Mouse (Mus musculus) testis, postnatal 14 days (tissue): ENCODE data around the gene BC003965.

Experiments
- DNase-seq: peaks from one replicate; pipeline ENCODE4 v3.0.0; 2021; ENCODE audit warnings: low spot score

BC003965 gene

GRCm38 (mm10) chr17:25184129-25184691, at the start of gene BC003965:
Gene BC003965, plus strand, starts transcription at chr17:25184554.
- peak; percentile 96 for DNase-seq

GRCm38 (mm10) chr17:25135622-25136021, 48.7 kb upstream of the BC003965 start:
- DNase-seq = no peak

DNA sequence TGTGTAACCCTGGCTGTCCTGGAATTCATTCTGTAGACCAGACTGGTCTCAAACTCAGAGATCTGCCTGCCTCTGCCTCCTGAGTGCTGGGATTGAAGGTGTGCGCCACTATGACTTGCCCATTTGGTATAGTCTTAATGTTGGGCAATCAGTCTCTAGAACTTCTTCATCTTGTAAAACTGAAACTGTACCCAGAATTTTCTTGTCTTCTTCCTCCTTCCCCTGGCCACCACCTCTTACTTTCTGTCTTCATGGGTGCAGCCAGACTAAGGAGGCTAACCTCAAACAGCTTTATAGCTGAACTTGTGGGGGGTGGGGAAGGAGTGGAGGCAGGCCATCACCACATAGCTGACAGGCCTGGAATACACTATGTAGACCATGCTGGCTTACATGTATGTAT, 45.6 kb upstream of the BC003965 start:
- no peak for DNase-seq

DNA sequence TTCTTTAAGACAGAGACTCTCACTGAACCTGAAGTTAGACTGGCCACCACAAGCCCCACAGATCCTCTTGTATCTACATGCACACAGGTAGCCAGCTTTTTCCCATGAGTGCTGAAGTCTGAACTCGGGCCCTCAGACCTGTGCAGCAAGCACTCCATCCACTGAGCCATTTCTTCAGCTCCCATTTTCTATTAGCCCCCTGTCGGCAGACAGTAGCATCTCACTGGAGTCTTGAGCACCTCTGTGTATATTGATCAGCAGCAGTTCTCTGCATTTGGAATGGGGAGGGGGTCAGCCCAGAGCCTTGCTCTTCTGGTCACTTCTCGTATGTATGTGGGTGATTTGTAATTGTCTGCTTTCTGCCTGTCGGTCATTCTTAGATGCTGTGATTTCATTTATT, 44.4 kb upstream of the BC003965 start:
- no peak for DNase-seq

DNA sequence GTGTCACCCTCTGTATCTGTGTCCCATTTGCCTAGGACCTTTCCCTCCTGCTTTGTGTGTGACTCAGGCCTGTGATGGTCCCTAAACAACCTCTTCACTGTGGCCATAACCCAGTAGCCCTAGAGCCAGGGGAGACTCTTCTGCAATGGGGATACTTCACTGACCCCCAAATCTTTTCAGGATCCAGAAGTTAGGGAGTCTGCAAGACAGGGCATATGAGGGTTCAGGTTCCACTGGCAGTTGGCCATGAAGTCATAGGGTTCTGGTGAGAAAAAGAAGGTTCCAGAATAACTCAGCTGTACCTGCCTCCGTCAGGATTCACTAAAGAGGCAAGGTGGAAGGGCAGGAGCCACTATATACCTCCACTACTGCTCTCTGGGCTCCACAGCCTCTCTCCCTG, 22.2 kb upstream of the BC003965 start, which contains the start of gene Ccdc154:
Gene Ccdc154, plus strand, starts transcription at position 301 of the 400 bp plus-strand sequence.
- DNase-seq = no peak

DNA sequence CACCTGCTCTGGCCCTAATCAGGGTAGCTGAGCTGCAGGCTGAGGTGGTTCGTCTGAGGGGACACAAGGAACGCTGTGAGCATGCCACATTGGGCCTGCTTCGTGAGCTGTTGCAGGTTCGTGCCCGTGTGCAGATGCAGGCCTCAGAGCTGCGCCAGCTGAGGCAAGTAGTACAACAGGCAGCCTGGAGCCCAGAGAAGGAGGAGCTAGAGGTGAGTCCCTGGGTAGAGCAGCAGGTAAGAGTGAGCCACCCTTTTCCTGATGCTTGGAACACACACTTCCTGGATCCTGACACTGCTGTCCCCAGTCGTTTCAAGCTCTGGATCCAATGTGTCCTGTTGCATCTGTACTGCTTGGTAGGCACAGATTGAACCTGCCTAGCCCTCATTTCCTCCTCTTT, 21.0 kb upstream of the BC003965 start:
- DNase-seq = no peak

- DNase-seq = no peak
These were observed 19.6 kb upstream of the BC003965 start for GRCm38 (mm10) chr17:25164770-25165169.

GRCm38 (mm10) chr17:25165970-25166671, 18.2 kb upstream of the BC003965 start:
- DNase-seq = no peak

DNA sequence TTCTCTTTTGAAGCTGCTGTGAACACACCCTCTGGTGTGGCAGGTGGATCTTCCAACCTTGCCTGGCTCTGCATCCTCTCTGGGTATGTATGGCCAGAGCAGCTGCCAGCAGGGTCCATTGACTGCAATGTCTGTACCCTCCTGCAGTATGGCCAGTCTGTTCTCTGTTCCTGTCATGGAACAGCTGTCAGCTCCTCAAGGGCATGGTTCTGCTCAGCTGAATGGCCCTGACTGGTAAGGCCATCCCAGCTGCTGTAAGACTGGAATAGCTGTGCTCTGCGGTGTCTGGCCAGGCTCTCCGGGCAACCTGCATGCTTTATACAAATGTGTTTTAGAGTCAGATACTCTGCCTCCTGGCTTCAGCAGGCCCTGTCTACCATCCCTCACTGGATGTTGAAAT, 14.6 kb upstream of the BC003965 start:
- DNase-seq = no peak

- no peak for DNase-seq
These were observed 11.8 kb upstream of the BC003965 start for GRCm38 (mm10) chr17:25172558-25172957.

GRCm38 (mm10) chr17:25175411-25175810, 8.9 kb upstream of the BC003965 start, which contains the start of gene Gm38655:
Gene Gm38655, minus strand, starts transcription at chr17:25175471.
- DNase-seq = no peak

- DNase-seq = no peak
These were observed 1.1 kb upstream of the BC003965 start for GRCm38 (mm10) chr17:25183232-25183631.

DNA sequence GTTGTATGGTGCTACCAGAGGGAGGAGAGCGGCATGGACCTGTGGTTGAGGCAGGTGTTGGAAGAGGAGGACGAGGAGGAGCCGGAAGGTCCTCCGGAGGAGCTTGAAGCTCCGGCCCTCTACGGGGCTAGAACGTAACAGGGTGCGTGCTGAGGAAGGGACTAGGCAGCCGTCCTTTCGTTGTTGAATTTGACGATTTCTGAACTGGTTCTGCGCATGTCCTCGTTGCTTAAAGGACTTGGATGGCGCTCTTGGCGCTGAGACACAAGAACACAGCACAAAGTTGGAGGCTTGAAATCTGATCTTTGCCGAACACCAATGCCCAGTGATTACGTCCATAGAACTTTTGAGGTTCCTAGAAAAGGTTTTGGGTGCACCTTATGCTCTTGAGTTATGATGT, 607 bp downstream of the BC003965 start:
- no peak for DNase-seq

DNA sequence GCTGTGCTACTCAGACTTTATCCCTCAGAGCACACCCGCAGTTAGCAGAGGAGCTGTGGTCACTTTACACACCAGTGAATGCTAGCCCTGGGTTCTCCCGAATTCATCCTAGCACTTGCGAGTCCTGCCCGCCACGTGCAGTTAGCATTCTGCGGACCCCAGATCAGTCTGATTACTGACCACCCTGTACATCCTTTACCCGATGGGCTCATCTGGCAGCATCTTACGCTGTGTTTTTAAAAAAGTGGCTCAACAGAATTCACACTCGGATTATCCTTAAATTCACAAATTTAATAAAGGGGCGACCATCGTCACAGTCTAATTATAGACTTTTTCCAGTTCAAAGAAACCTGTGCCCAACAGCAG, 3.4 kb downstream of the BC003965 start:
- no peak for DNase-seq

- peak; percentile 82 for DNase-seq
These were observed 4.0 kb downstream of the BC003965 start, which contains the start of gene Unkl for GRCm38 (mm10) chr17:25188150-25189031. Gene Unkl, plus strand, starts transcription at chr17:25188397.

DNA sequence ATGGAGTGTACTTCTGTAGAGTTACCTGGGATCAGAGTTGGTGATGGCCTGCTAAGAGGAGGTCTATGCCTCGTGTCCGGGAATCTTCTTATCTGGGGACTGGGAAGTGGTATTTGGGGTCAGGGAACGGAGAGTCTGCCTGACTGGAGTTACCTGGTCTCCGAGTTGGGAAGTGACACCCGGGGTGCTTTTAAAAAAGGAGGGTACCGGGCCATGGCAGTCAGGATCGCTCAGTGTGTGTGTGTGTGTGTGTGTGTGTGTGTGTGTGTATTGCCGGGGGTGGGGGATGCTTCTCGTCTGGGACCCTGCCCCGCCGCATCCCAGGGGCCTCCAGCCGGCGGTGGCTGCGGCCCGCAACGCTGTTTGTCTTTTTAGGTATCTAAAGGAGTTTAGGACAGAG, 4.7 kb downstream of the BC003965 start:
- no peak for DNase-seq

DNA sequence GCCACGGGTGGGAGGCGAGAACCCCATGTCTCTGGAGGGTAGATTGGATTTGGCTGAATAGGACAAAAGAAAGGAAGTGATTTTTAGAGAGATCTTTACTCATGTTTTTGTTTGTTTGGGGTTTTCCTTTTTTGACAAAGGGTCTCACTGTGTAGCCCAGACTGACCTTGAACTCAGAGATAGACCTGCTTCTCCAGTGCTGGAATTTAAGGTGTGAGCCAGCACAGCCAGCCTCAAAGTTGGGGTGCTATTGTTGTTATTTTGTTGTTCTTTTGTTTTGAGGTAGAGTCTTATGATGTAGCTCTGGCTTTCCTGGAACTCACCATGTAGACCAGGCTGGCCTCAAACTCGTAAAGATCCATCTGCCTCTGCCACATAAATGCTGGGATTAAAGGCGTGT, 18.0 kb downstream of the BC003965 start:
- DNase-seq = no peak

- no peak for DNase-seq
These were observed 25.7 kb downstream of the BC003965 start for GRCm38 (mm10) chr17:25210006-25210405.

- DNase-seq = no peak
These were observed 26.5 kb downstream of the BC003965 start for GRCm38 (mm10) chr17:25210680-25211466.

DNA sequence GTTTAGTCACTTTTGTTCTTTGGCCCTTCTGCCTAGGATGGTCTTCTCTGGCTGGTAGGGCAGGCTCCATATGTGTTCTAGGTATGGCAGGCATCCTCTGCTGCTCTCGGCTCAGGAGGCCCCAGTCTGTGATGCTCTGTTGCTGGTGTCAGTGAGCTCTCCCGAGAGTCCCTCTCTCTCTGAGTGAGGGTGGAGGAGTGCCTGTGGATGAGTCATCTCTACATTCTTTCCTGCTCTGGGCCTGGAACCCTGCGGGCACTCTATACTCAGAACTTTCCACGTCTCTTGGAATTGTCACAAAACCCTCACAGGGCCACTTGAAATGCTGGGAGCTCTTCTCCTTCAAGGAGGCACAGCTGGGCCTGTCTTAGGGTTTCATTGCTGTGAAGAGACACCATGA, 27.4 kb downstream of the BC003965 start:
- no peak for DNase-seq

- no peak for DNase-seq
These were observed 31.1 kb downstream of the BC003965 start for GRCm38 (mm10) chr17:25215431-25215830.

- DNase-seq = no peak
These were observed 34.6 kb downstream of the BC003965 start for GRCm38 (mm10) chr17:25218967-25219366.
